10 mouse cellular contexts compared by ENCODE assay signal in the genomic region with DNA sequence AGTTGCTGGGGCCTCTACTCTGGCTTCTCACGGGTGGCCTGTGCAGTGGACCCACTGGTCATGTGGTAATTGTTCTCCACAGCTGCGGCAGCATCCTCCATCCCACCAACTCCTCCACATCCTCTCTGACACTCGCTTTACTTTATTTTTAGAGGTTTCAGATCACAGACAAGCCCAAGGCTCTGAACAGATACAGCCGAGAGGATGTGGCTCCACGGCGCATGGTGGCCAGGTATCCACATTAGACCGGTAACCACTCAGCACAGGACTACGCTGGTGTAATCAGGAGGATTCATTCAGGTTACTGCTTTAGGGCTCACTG. TPM values are rescaled to one million over a fixed set of nuclear protein-coding genes. Genes with fewer than 3 reads are reported as not detected.
A peak's percentile ranks its signal among the peaks of the same experiment; 100 is the strongest.
DNase-seq lines count a peak whose midpoint lies in the region; ATAC-seq and TF ChIP-seq lines count a peak whose summit lies in the region.
"Had no signal": no experiment of that assay in that cellular context is flagged by ENCODE, and none has a peak within 500 bp of the region (broad histone marks: within the 10 kb centered on the region; RNA-seq: fewer than 3 reads in every experiment).

No protein-coding gene starts in this region.

- no peak for TF ChIP-seq CTCF in left cerebral cortex, adult 2 months (IDR thresholded peaks at IDR 0.05)

- WGBS in heart, embryonic 10.5 days = 70% methylated on average over 8 of the region's 8 CpGs
- 77% methylated on average over 8 of the region's 8 CpGs for WGBS in liver, embryonic 13.5 days (ENCODE audit: insufficient replicate concordance)

- H3K4me1 ChIP-seq in heart, embryonic 10.5 days = peaks cover 64% of the 10 kb centered on the region
- peaks cover 68% of the 10 kb centered on the region for H3K4me1 ChIP-seq in liver, embryonic 13.5 days (replicated peaks)

- no peak for ATAC-seq in liver, embryonic 13.5 days (ENCODE audit: low read depth)

- H3K9ac ChIP-seq in liver, embryonic 13.5 days = no peak overlapping the region

- H3K4me3 ChIP-seq in heart, embryonic 10.5 days = no peak overlapping the region
- no peak overlapping the region for H3K4me3 ChIP-seq in left cerebral cortex, adult 2 months
- no peak overlapping the region for H3K4me3 ChIP-seq in liver, embryonic 13.5 days (replicated peaks)
- H3K4me3 ChIP-seq: limb, embryonic 10.5 days; neural tube, embryonic 13.5 days had no signal

- intact Hi-C loops in left cerebral cortex, adult 2 months (cut with DNase I) = no loop called here

- H3K27ac ChIP-seq in heart, embryonic 10.5 days = peak overlapping the region; percentile 87
- peak overlapping the region; percentile 82 for H3K27ac ChIP-seq in left cerebral cortex, adult 2 months
- peak overlapping the region; percentile 75 for H3K27ac ChIP-seq in liver, embryonic 13.5 days
- H3K27ac ChIP-seq: limb, embryonic 10.5 days; neural tube, embryonic 13.5 days had no signal

- no peak for DNase-seq in heart, embryonic 10.5 days (ENCODE audit: low spot score)
- no peak for DNase-seq in heart, adult 18-20 months
- no peak for DNase-seq in left cerebral cortex, adult 2 months (ENCODE audit: extremely low spot score in 1 of 2, low spot score in 2 of 2)
- no peak for DNase-seq in left cerebral cortex, adult 9 months (ENCODE audit: low spot score in 2 of 2)
- no peak for DNase-seq in liver, embryonic 13.5 days
- peak; percentile 70 for DNase-seq in thymus, postnatal 25 days
- DNase-seq in adrenal gland, postnatal 4 days (ENCODE audit: low spot score in 2 of 2) = no peak
- DNase-seq in gastrocnemius, postnatal 25 days = no peak

- H3K27me3 ChIP-seq in heart, embryonic 10.5 days (ENCODE audit: insufficient read depth, poor library complexity, severe bottlenecking) = no peaks in the 10 kb centered on the region
- H3K27me3 ChIP-seq in liver, embryonic 13.5 days = no peaks in the 10 kb centered on the region
- H3K27me3 ChIP-seq: neural tube, embryonic 13.5 days had no signal

- peaks cover 3% of the 10 kb centered on the region; the same call in 1 of the 2 replicates for H3K36me3 ChIP-seq in heart, embryonic 10.5 days
- H3K36me3 ChIP-seq in liver, embryonic 13.5 days = no peaks in the 10 kb centered on the region
- H3K36me3 ChIP-seq: limb, embryonic 10.5 days; neural tube, embryonic 13.5 days had no signal

- H3K9me3 ChIP-seq in heart, embryonic 10.5 days = no peaks in the 10 kb centered on the region
- H3K9me3 ChIP-seq in liver, embryonic 13.5 days (replicated peaks) = no peaks in the 10 kb centered on the region
- H3K9me3 ChIP-seq: limb, embryonic 10.5 days; neural tube, embryonic 13.5 days had no signal

- H3K4me2 ChIP-seq in liver, embryonic 13.5 days = no peak overlapping the region; the same call in 1 of the 2 replicates
- H3K4me2 ChIP-seq: neural tube, embryonic 13.5 days had no signal

RNA-seq across cellular contexts. Expression of a gene that starts 16.5 kb away (rescaled TPM):
- 4.8 and 6.1 TPM in 2 replicates for polyA plus RNA-seq in heart, embryonic 10.5 days (2016; fragmentation: Nextera tagmentation; extraction: Ambion mirVana)
- total RNA-seq in heart, adult 18-20 months (2021) = 10 to 100 TPM; 36.8 to 38.9 TPM
- total RNA-seq in left cerebral cortex, adult 2 months (2021) = 100 to 1,000 TPM; 317 to 336 TPM
- 1.3 and 1.4 TPM in 2 replicates for polyA plus RNA-seq in liver, embryonic 13.5 days (2015; fragmentation: Nextera tagmentation; extraction: Ambion mirVana)
- 10 to 100 TPM; 51.2 to 56.3 TPM for total RNA-seq in adrenal gland, postnatal 4 days (2021)
- 10 to 100 TPM; 16.7 to 17.6 TPM for total RNA-seq in gastrocnemius, postnatal 25 days (2021)

Comparison
In these comparisons a context has a peak if more than half of its experiments do, and no peak if none do; other contexts are left out.
1. RNA of a gene that starts 16.5 kb away (total RNA-seq): 317 to 336 TPM in left cerebral cortex, adult 2 months; 51.2 to 56.3 TPM in adrenal gland, postnatal 4 days, 36.8 to 38.9 TPM in heart, adult 18-20 months and 16.7 to 17.6 TPM in gastrocnemius, postnatal 25 days; every median in the first group is over 4 times any median in the second.
2. Peak in every context shown above with its lines, with median percentiles within 50 percentile points of each other: H3K27ac ChIP-seq.